Mouse (Mus musculus): Measurements from ENCODE around the gene Tmem52b. TPM values are rescaled to one million over a fixed set of nuclear protein-coding genes. Genes with fewer than 3 reads are reported as not detected.

The Tmem52b gene
- polyA plus RNA-seq, 1 experiment from 2014 or later: not detected

GRCm38 (mm10) chr6:129534057-129534456 is 21.7 kb downstream of the Tmem52b start:
- Histone ChIP-seq H3K36me3 (ENCODE audit: poor library complexity, severe bottlenecking) (peaks cover 19% of the 10 kb centered on the region), H3K4me1 (peaks cover 21% of the 10 kb centered on the region), H3K9me3 (replicated peaks) (no peaks in the 10 kb centered on the region), H3K27me3 (no peaks in the 10 kb centered on the region), H3K4me3 (peak overlapping the region; percentile 90), H3K4me2 (peak overlapping the region; percentile 75), H3K9ac (peak overlapping the region; percentile 83), H3K27ac (peak overlapping the region; percentile 37)
- peak; percentile 52 for ATAC-seq
- WGBS: 6% methylated on average over 9 of the region's 9 CpGs

GRCm38 (mm10) chr6:129534627-129535190 is 22.4 kb downstream of the Tmem52b start:
- Histone ChIP-seq H3K9ac (peak overlapping the region; percentile 83), H3K36me3 (ENCODE audit: poor library complexity, severe bottlenecking) (peaks cover 25% of the 10 kb centered on the region), H3K9me3 (replicated peaks) (no peaks in the 10 kb centered on the region), H3K4me3 (peak overlapping the region; percentile 90), H3K27me3 (no peaks in the 10 kb centered on the region), H3K27ac (no peak overlapping the region; the same call in 1 of the 2 replicates), H3K4me2 (peak overlapping the region; percentile 75), H3K4me1 (peaks cover 21% of the 10 kb centered on the region)
- peak; percentile 11; the same call in 1 of the 2 replicates for ATAC-seq
- whole genome bisulfite sequencing: 62% methylated on average over 4 of the region's 4 CpGs

DNA sequence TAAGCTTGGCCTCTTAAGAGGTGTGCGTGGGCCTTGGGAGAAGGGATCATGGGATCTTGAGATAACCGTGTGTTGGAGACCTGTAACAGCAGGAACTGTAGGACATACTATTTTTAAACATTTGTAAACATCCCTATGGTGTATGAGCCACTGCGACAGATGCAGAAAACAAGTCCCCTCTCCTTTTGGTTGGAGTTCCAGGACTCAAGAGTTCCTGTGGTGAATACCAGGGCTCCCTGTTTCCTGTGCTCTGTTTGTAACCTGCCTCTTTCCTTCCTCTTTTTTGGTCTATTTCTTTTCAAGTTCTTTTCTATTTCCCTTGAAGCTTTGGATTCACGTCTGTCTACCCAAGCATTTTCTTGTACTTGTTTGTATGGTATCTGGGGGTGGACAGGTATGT is 23.4 kb downstream of the Tmem52b start:
- Histone ChIP-seq H3K9ac (no peak overlapping the region), H3K27me3 (no peaks in the 10 kb centered on the region), H3K9me3 (replicated peaks) (no peaks in the 10 kb centered on the region), H3K4me1 (peaks cover 21% of the 10 kb centered on the region), H3K4me2 (peak overlapping the region; percentile 75), H3K4me3 (peak overlapping the region; percentile 90; the same call in 1 of the 2 replicates), H3K27ac (no peak overlapping the region), H3K36me3 (ENCODE audit: poor library complexity, severe bottlenecking) (peaks cover 35% of the 10 kb centered on the region)
- WGBS: 90% methylated on average over 4 of the region's 4 CpGs
- ATAC-seq: no peak

GRCm38 (mm10) chr6:129538555-129538954 is 26.2 kb downstream of the Tmem52b start:
- H3K4me2 ChIP-seq: no peak overlapping the region
- ATAC-seq: no peak
- H3K27me3 ChIP-seq: no peaks in the 10 kb centered on the region
- no peaks in the 10 kb centered on the region for H3K9me3 ChIP-seq (replicated peaks)
- 82% methylated on average over 6 of the region's 6 CpGs for WGBS
- no peak overlapping the region for H3K4me3 ChIP-seq
- H3K9ac ChIP-seq: no peak overlapping the region
- peaks cover 53% of the 10 kb centered on the region for H3K36me3 ChIP-seq (ENCODE audit: poor library complexity, severe bottlenecking)
- peaks cover 17% of the 10 kb centered on the region for H3K4me1 ChIP-seq
- no peak overlapping the region for H3K27ac ChIP-seq

- Histone ChIP-seq H3K9me3 (replicated peaks) (no peaks in the 10 kb centered on the region), H3K4me2 (no peak overlapping the region), H3K4me3 (no peak overlapping the region), H3K9ac (no peak overlapping the region), H3K4me1 (peaks cover 4% of the 10 kb centered on the region; the same call in 1 of the 2 replicates), H3K27me3 (no peaks in the 10 kb centered on the region), H3K36me3 (ENCODE audit: poor library complexity, severe bottlenecking) (peaks cover 53% of the 10 kb centered on the region), H3K27ac (no peak overlapping the region)
- ATAC-seq: no peak
- WGBS: 71% methylated on average over 9 of the region's 9 CpGs
Observed at GRCm38 (mm10) chr6:129541931-129542330, 29.6 kb downstream of the Tmem52b start.

- Histone ChIP-seq H3K27ac (no peak overlapping the region), H3K4me2 (no peak overlapping the region), H3K9me3 (replicated peaks) (no peaks in the 10 kb centered on the region), H3K4me1 (peaks cover 4% of the 10 kb centered on the region; the same call in 1 of the 2 replicates), H3K27me3 (no peaks in the 10 kb centered on the region), H3K4me3 (no peak overlapping the region), H3K36me3 (ENCODE audit: poor library complexity, severe bottlenecking) (peaks cover 48% of the 10 kb centered on the region), H3K9ac (no peak overlapping the region)
- WGBS: 93% methylated on average over 3 of the region's 3 CpGs
- no peak for ATAC-seq
Observed at GRCm38 (mm10) chr6:129542540-129542939, 30.2 kb downstream of the Tmem52b start.

DNA sequence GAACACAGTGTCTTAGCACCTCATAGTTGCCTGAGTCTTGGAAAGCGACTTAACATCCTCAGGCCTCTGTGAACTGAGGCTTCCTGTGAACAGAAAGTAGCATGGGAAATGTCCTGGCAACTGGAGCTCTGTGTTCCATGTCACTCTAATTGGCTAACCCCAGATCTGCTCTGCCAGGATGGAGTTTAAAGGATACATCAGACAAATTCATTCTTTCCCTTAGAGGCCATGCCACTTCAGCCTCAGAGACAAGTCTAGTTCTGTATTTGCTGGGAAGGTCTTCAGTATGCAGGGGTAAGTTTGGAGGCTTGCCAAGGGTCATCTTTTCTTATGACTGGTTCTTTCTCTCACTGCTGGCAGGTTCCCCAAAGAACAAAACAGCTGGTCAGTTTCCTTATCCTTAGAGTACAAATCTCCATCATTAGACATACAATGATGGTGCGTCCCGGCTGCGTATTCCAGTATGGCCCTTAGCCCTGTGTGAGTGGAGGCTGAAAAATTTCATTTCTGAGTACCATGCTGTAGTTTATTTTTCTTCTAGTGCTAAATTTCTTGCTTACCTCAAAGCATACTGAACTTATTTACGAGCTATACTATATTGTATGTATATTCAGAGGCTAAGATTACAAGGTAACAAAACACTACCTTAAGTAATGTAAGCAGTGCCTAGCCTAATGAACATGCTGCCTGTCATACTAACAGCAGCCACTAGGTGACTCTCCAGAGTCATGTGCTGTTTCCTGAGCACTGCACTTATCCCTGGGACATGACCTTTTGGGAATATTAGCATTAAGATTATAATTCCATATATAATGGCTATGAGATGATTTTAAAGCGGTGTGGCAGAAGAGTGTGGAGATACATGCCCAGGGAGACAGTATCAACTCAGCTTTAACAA is 31.6 kb downstream of the Tmem52b start:
- Histone ChIP-seq H3K4me1 (peaks cover 4% of the 10 kb centered on the region; the same call in 1 of the 2 replicates), H3K36me3 (ENCODE audit: poor library complexity, severe bottlenecking) (peaks cover 35% of the 10 kb centered on the region), H3K9ac (no peak overlapping the region), H3K4me2 (no peak overlapping the region), H3K9me3 (replicated peaks) (no peaks in the 10 kb centered on the region), H3K27me3 (no peaks in the 10 kb centered on the region), H3K4me3 (no peak overlapping the region), H3K27ac (no peak overlapping the region)
- WGBS: 60% methylated on average over 6 of the region's 6 CpGs
- ATAC-seq: peak; percentile 84

DNA sequence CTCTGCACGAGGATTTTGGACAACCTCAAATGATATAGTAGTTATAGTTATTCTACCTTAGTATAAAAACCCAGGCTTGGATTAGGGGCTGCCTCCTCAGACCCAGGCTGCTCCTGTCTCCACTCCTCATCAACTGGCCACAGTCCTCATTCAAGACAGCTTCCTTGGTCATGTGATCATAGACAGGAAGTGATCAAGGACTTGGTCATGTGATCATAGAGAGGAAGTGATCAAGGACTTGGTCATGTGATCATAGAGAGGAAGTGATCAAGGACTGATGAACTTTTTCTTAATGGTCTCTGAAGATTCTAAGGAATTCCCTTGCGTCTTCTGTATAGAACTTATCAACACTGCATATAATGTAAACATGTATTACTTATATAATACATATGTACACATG is 34.9 kb downstream of the Tmem52b start:
- ATAC-seq: no peak
- H3K9ac ChIP-seq: no peak overlapping the region
- H3K4me2 ChIP-seq: no peak overlapping the region
- H3K9me3 ChIP-seq (replicated peaks): no peaks in the 10 kb centered on the region
- H3K27ac ChIP-seq: no peak overlapping the region
- no peaks in the 10 kb centered on the region for H3K27me3 ChIP-seq
- H3K4me1 ChIP-seq: peaks cover 4% of the 10 kb centered on the region; the same call in 1 of the 2 replicates
- H3K4me3 ChIP-seq: no peak overlapping the region
- WGBS: 85% methylated on average over 2 of the region's 2 CpGs
- H3K36me3 ChIP-seq (ENCODE audit: poor library complexity, severe bottlenecking): 0 out of 2 replicates have a peak, but pooled peaks cover 4% of the 10 kb centered on the region

DNA sequence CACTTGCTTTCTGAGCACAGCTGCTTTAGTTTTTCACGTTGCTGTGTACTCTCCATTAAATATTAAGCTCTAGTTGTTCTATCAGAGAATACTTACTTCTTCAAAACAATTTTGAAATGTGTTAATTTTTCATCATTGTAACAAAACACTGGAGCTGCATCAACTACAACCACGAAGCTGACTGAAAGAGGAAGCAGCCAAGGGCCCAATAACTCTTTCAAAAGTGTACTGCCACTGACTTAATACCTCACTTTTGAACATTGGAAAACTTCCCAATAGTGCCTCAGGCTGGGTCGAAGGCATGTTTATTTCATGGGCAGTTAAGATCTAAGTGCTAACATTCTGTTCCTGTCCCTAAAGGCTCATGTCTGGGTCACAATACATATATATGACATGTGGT is 35.7 kb downstream of the Tmem52b start:
- 79% methylated on average over 3 of the region's 3 CpGs for WGBS
- Histone ChIP-seq H3K27ac (no peak overlapping the region), H3K4me2 (no peak overlapping the region), H3K4me3 (no peak overlapping the region), H3K9ac (no peak overlapping the region), H3K4me1 (peaks cover 4% of the 10 kb centered on the region; the same call in 1 of the 2 replicates), H3K9me3 (replicated peaks) (no peaks in the 10 kb centered on the region), H3K36me3 (ENCODE audit: poor library complexity, severe bottlenecking) (no peaks in the 10 kb centered on the region), H3K27me3 (no peaks in the 10 kb centered on the region)
- ATAC-seq: no peak

DNA sequence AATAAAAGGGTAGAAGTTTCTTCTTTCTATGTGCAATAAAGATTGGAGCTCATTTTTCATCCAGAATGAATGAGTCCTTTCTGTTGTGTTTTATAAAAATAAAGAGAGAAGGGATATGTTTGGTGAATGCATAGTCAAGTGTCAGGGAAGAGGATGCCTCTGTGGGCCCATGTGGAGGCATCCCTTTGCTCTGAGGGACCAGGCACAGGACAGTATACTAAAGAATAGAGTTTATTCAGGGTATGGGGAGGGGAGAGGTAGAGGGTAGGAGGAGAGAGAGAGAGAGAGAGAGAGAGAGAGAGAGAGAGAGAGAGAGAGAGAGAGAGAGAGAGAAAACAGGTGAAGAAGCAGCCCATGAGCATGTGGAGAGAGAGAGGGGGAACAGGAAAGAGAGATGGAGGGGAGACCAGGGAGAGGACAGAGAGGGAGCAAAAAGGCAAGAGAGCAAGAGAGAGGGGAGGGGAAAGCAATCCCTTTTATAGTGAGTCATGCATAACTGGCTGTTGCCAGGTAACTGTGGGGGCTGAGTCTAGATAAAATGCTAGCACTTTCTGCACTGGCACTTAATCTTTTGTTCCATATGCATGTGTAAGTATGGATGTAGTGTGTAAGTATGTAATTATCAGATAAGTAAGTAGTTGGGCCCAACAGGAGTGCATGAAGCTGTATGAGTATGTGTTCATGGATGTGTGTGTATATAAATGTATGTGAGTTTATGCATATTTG is 45.1 kb downstream of the Tmem52b start:
- H3K27ac ChIP-seq: no peak overlapping the region
- H3K4me3 ChIP-seq: no peak overlapping the region
- no peak overlapping the region for H3K9ac ChIP-seq
- ATAC-seq: peak; percentile 57
- H3K4me1 ChIP-seq: peaks cover 10% of the 10 kb centered on the region
- H3K4me2 ChIP-seq: no peak overlapping the region
- no peaks in the 10 kb centered on the region for H3K9me3 ChIP-seq (replicated peaks)
- H3K27me3 ChIP-seq: no peaks in the 10 kb centered on the region
- no peaks in the 10 kb centered on the region for H3K36me3 ChIP-seq (ENCODE audit: poor library complexity, severe bottlenecking)

DNA sequence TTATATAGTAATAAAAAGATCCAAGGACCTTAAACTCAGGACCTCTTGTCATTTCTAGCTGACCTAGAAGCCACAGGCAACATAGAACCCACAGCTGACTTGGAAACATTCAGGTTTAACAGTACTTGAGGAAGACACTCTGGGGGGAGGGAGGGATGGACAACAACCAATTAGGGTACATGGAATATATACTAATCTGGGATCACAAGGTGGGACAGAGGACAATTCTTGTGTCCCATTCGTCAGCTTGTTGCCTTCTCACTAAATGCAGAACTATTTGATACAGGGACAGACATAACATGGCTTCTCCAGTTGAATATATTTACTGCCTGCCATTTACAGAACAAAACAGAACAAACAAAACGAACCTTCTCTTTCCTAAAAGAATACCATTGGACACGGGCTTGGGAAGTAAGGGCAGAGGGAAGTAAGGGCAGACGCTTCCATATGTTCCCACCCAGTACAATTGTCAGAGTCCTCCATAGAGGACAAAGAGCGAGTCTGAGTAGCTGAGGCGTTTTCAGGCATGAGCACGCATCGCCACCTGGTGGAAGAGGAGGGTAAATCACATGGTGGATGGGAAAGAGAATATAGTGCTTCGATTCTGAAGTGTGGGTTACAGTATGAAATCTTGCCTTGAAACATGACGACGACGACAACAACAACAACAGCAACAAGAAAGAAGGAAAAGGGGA is 46.7 kb downstream of the Tmem52b start:
- Histone ChIP-seq H3K4me2 (0 out of 2 replicates have a peak overlapping the region, but pooled peaks have one; percentile 9), H3K4me3 (no peak overlapping the region), H3K9ac (no peak overlapping the region), H3K9me3 (replicated peaks) (no peaks in the 10 kb centered on the region), H3K36me3 (ENCODE audit: poor library complexity, severe bottlenecking) (no peaks in the 10 kb centered on the region), H3K27ac (no peak overlapping the region), H3K27me3 (no peaks in the 10 kb centered on the region), H3K4me1 (peaks cover 10% of the 10 kb centered on the region)
- peak; percentile 91 for ATAC-seq
- 16% methylated on average over 12 of the region's 12 CpGs for WGBS
